Mouse (Mus musculus): ENCODE measurements at regions not wholly inside any gene's neighbourhood (a gene's known extent, or its start where the extent isn't known, plus 50 kb on each side); places are given as distances from the start of the nearest gene placed in this dataset.

- DNase-seq, result no peak
- intact Hi-C loops (cut with DNase I; ENCODE audit: low total_unique reads), result no loop called here
Measured at GRCm38 (mm10) chr14:9200246-9200645, 534.2 kb upstream of the 4930452B06Rik start.

GRCm38 (mm10) chr14:9192122-9192769 is 526.2 kb upstream of the 4930452B06Rik start:
- intact Hi-C loops (cut with DNase I; ENCODE audit: low total_unique reads), result no loop called here
- DNase-seq, result no peak

- intact Hi-C loops (cut with DNase I; ENCODE audit: low total_unique reads), result no loop called here
- DNase-seq, result no peak
Measured at GRCm38 (mm10) chr14:9191664-9192063, 525.6 kb upstream of the 4930452B06Rik start.

GRCm38 (mm10) chr14:9161336-9161735 is 495.3 kb upstream of the 4930452B06Rik start:
- intact Hi-C loops (cut with DNase I; ENCODE audit: low total_unique reads), result no loop called here
- no peak for DNase-seq

- intact Hi-C loops (cut with DNase I; ENCODE audit: low total_unique reads), result no loop called here
- no peak for DNase-seq
Measured at GRCm38 (mm10) chr14:9157941-9158340, 491.9 kb upstream of the 4930452B06Rik start.

GRCm38 (mm10) chr14:9150841-9151240 is 484.8 kb upstream of the 4930452B06Rik start:
- DNase-seq, result no peak
- intact Hi-C loops (cut with DNase I; ENCODE audit: low total_unique reads), result no loop called here

- DNase-seq, result no peak
- intact Hi-C loops (cut with DNase I; ENCODE audit: low total_unique reads), result no loop called here
Measured at GRCm38 (mm10) chr14:9146595-9147219, 480.7 kb upstream of the 4930452B06Rik start.

- DNase-seq, result no peak
- intact Hi-C loops (cut with DNase I; ENCODE audit: low total_unique reads), result no loop called here
Measured at GRCm38 (mm10) chr14:9105708-9106107, 439.7 kb upstream of the 4930452B06Rik start.

- intact Hi-C loops (cut with DNase I; ENCODE audit: low total_unique reads), result no loop called here
- no peak for DNase-seq
Measured at GRCm38 (mm10) chr14:9089625-9090326, 423.7 kb upstream of the 4930452B06Rik start.

- intact Hi-C loops (cut with DNase I; ENCODE audit: low total_unique reads), result no loop called here
Measured at GRCm38 (mm10) chr14:9087103-9087502, 421.1 kb upstream of the 4930452B06Rik start.

GRCm38 (mm10) chr14:9079632-9080031 is 413.6 kb upstream of the 4930452B06Rik start:
- intact Hi-C loops (cut with DNase I; ENCODE audit: low total_unique reads), result no loop called here
- DNase-seq, result no peak

More at GRCm38 (mm10) chr14:9087103-9087502, 421.1 kb upstream of the 4930452B06Rik start:
- DNase-seq, result no peak

GRCm38 (mm10) chr14:9079014-9079413 is 413.0 kb upstream of the 4930452B06Rik start:
- no peak for DNase-seq
- intact Hi-C loops (cut with DNase I; ENCODE audit: low total_unique reads), result no loop called here

- DNase-seq, result no peak
- intact Hi-C loops (cut with DNase I; ENCODE audit: low total_unique reads), result no loop called here
Measured at GRCm38 (mm10) chr14:9071176-9071575, 405.1 kb upstream of the 4930452B06Rik start.

- no peak for DNase-seq
- intact Hi-C loops (cut with DNase I; ENCODE audit: low total_unique reads), result no loop called here
Measured at GRCm38 (mm10) chr14:9060058-9060457, 394.0 kb upstream of the 4930452B06Rik start.

GRCm38 (mm10) chr14:9028811-9029210 is 362.8 kb upstream of the 4930452B06Rik start:
- intact Hi-C loops (cut with DNase I; ENCODE audit: low total_unique reads), result no loop called here
- DNase-seq, result no peak

GRCm38 (mm10) chr14:9015826-9016225 is 349.8 kb upstream of the 4930452B06Rik start:
- intact Hi-C loops (cut with DNase I; ENCODE audit: low total_unique reads), result no loop called here
- DNase-seq, result no peak

GRCm38 (mm10) chr14:9003034-9003433 is 337.0 kb upstream of the 4930452B06Rik start:
- intact Hi-C loops (cut with DNase I; ENCODE audit: low total_unique reads), result no loop called here
- DNase-seq, result no peak

GRCm38 (mm10) chr14:9000408-9001092 is 334.5 kb upstream of the 4930452B06Rik start:
- intact Hi-C loops (cut with DNase I; ENCODE audit: low total_unique reads), result no loop called here
- DNase-seq, result no peak

GRCm38 (mm10) chr14:8999815-9000214 is 333.8 kb upstream of the 4930452B06Rik start:
- no peak for DNase-seq
- intact Hi-C loops (cut with DNase I; ENCODE audit: low total_unique reads), result no loop called here

- no peak for DNase-seq
- intact Hi-C loops (cut with DNase I; ENCODE audit: low total_unique reads), result no loop called here
Measured at GRCm38 (mm10) chr14:8993421-8993820, 327.4 kb upstream of the 4930452B06Rik start.
